Mouse (Mus musculus): ENCODE results near the gene Pecam1.
"Not testable (repeated sequence)": the region's sequence is repeated elsewhere in the genome, so short reads cannot be mapped to it uniquely, and the experiment has no call there.

Pecam1 gene

DNA sequence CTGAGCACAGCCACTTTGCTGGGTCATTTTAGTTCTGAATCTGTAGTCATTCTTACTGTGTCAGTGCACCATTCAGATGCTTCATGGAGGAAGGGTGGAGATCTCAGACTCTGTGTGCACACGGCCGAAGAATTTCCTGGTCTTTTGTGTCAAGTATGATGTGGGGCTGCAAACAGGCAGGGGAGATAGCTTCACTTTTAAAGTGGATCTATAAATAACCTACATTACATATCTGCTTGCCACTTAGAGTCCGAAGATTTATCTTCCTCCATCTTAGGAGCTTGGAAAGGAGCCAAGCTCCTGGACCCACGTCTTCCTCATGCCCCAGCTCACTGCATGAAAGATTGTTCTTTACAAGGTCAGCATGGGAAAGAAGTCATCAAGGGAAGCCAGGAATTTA, 19.7 kb downstream of the Pecam1 start:
- in situ Hi-C loops (cut with MboI, MseI) = no loop called here

DNA sequence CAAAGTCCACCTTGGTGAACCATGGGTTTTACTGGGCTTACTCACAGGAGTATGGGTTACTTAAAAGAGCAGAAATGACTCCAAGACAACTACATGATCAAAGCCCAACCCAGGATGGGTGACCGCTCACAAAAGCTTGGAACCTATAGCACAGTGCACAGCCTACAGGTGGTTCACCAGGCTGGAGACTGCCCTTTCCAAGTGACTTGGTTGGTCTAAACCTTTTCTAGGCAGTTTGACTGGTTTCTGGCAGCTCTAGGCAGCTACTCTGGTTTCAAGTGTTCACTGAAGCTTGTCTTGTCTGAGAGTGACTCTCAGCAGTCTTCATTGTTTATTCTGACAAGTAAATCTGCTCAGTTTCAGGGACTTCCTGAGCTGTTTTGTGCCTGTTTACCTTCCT, 20.8 kb downstream of the Pecam1 start:
- in situ Hi-C loops (cut with MboI, MseI) = no loop called here

DNA sequence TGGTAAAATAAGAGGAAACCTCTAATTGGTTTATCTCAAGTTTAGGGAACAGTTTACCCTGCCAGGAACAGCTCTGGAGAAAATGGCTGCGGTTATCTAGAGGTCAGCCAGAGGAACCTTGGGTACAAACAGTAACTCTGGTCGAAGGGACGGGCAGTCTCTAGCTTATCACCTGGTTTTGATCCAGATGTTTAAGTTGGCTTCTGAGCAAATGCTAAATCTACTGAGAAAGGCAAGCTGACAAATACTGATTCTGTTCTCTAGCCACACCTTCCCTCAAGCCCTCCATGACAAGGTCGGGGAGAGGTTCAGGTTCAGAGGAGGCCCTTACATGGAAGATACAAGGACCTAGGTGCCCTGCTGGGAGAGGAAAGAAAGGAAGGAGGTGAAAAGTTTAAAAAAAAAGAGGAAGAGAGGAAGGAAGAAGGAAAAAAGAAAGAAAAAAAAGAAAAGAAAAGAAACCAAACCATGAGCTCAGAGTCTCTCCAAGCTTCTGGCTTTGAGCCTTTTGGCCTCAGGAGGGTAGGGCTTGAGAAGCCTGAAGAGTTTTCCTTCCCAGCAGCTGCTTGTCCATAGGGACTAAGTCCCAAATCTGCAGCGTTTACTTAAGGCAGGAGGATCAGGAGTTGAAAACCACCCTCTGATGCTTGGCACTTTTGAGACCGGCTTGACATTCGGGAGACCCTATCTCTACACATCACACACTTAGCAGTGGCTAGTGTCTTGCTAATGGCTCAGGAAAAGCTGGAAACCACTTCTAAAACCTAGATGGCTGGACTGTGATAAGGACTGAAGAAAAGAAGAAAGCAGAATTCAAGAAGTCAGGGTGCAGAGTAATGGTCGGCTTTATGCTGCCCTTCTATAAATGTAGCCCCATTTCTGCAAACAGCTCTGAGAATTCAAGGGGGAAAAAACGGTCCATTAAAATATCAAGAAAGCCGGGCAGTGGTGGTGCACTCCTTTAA, 21.7 kb downstream of the Pecam1 start:
- in situ Hi-C loops (cut with MboI, MseI) = no loop called here

DNA sequence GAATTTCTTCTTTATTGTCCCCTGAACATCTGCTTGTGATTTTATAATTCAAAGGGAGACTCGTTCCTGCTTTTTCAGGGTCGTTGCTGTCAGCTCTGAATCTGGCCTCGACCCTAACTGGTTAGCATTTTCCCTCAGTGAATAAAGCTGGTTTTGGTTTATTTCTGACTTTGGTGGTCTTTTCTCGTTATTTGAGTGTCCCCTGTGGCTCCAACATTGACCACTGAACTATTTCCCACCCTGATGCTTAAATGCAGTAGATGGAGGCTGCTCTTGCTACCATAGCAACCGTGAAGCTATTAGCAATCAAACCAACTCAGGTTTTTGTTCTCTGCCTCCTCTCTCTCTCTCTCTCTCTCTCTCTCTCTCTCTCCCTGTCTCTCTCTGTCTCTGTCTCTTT, 22.5 kb downstream of the Pecam1 start:
- in situ Hi-C loops (cut with MboI, MseI) = no loop called here

DNA sequence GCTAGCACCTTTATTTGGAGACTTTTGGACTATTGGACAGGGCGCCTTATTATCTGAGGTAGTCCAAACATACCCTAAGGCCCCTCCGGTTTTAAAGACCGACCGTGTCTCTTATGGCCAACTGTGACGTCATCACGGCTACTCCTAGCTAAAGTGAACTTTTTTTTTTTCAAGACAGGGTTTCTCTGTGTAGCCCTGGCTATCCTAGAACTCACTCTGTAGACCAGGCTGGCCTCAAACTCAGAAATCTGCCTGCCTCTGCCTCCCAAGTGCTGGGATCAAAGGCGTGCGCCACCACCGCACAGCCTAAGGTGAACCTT, 25.6 kb downstream of the Pecam1 start:
- in situ Hi-C loops (cut with MboI, MseI) = not testable (repeated sequence)

DNA sequence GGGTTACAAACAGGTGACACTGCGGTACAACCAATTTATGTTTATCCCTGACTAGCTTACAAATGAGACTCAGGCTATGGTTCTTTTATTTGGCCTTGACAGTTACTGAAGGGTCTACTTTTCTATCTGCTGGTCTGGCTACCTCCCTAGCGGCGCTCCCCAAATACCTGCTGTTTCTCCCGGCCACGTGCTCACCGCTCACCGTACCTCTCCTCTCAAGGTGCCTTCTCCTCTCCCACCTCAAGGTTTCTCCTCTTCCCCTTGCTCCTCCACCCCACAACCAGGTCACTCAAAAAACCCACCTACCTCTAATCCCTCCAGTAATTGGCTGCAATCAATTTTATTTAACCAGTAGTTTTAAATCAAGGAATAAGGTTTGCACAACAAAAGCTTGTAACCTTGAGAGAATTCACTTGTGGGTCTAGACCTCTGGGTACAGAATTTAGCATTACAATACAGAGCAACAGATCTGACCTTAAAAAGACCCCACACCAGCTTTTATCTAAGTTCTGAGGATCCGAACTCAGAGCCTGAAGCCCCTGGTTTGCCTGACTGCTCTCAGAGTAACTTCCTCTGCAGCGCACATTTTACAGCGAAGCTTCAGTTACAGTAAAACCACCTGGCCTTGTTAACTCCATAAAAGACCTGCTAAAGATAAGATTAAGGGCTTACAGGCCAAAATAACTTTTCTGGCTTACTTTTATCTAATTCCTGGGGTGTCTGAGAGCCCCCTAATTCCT, 26.1 kb downstream of the Pecam1 start:
- in situ Hi-C loops (cut with MboI, MseI) = no loop called here

DNA sequence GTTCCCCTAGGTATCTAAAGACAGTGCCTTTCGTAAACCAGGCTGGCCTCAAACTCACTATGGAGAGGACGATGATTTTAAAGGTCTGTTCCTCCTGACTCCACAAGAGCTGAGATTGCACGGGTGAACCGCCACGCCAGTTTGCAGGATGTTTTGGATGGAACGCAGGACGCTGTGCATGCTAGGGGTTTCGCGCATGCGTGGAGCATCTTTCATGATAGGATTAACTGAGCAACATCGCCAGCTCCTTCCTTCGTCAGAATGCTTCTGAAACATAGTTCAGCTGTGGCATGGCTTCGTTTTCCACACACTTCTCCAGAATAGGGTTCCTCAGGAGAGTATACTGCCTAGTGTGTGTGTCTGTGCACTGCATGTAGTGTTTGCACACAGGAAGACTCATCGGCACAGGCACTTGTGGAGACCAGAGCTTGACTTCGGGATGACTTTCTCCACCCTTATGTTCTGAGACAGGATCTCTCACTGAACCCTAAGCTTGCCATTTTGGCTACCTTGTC, 26.8 kb downstream of the Pecam1 start:
- in situ Hi-C loops (cut with MboI, MseI) = no loop called here

DNA sequence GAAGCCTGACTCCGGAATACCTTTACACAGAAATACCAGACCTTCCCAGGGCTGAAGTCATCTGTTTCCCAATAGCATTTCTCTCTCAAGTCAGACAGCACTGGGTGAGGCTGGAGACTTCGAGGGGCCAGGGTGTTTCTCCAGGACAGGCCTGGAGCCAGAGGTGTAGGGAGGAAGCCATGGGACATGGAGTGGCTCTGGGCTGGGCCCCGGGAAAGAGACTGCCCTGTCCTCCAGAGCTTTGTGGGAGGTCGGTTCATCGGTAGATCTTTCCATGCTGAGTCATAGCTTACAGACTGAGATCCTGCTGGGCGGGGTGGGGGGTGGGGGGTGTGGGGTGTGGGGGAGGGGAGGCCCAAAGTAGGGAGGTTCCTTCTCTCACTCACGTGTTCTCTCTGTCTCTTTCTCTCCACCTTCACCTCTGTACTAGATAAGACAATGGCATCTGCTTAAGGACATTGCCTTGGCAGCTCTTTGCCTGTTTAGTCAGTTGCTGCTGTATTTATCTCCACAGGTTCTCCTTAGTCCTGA, 27.5 kb downstream of the Pecam1 start:
- in situ Hi-C loops (cut with MboI, MseI) = no loop called here

DNA sequence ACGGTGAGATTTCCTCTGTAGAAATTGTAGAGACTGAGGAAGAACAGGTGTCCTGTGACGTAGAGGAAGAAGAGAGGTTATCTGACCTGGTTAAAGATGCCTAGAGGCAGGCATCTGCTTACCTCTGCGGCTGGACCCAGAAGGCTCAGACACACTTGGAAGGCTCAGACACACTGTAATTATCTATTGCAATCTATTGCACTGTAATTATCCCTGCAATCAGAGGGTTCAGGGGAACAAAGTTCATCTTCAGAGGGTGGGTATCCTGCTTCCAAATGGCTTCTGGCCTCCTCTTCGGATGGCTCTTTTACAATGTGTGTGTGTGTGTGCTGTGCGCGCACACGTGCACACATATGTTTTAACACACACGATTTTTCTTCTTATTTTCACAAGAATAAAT, 30.0 kb downstream of the Pecam1 start:
- in situ Hi-C loops (cut with MboI, MseI) = no loop called here

DNA sequence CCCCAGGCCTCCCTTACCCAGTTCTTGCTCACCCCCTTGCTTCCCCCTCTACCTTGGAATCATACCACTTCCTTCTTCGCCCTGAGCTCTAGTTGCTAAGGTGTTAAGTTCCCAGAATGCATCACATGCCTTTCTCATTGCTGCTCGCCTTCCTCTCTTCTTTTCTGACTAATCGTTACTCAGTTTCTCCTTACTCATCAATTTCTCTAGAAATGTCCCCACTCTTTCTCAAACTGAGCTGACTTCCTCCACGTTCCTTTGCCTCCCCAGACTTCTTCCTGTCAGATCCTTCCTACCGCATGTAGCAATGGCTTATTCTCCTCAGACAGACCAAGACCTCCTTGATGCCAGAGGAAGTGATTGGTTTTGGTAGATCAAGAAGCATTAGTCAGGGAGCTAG, 33.9 kb downstream of the Pecam1 start:
- in situ Hi-C loops (cut with MboI, MseI) = no loop called here

DNA sequence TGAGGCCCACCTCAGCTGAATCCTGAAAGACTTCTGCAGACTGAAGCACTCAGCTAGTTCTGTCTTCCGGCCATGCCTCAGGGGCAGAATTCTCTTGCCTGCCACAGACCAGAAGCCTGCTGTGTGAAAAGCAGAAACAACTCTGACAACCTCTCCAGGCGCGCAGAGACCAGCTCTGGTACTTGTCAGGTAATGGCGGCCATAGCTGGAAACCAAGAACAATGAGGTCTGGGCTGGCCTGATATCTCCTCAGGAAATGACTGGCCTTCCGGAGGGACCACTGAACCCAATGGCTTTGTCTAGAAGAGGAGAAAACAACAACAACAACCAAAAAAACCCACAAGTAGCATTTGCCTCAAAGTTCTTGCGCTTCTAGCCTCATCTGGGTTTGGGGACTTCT, 35.4 kb downstream of the Pecam1 start:
- in situ Hi-C loops (cut with MboI, MseI) = no loop called here

DNA sequence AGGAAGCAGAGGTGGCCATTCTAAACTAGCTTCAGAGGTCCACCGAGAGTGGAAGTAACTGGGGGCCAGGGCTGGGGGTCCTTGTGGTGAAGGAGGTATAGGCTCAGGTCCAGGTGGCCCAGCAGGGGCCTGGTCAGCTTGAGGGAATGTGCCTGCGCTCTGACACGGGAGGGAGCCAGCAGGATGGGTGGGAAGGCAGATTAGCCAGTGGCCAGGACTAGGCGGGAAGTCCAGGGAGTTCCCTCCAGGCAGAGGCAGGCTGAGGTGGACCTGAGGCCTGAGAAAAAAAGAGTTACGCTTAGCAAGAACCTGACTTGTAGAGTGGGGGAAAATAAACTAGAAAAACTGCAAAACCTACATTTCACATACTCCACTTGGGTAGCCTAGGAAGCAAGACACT, 39.6 kb downstream of the Pecam1 start:
- in situ Hi-C loops (cut with MboI, MseI) = no loop called here

DNA sequence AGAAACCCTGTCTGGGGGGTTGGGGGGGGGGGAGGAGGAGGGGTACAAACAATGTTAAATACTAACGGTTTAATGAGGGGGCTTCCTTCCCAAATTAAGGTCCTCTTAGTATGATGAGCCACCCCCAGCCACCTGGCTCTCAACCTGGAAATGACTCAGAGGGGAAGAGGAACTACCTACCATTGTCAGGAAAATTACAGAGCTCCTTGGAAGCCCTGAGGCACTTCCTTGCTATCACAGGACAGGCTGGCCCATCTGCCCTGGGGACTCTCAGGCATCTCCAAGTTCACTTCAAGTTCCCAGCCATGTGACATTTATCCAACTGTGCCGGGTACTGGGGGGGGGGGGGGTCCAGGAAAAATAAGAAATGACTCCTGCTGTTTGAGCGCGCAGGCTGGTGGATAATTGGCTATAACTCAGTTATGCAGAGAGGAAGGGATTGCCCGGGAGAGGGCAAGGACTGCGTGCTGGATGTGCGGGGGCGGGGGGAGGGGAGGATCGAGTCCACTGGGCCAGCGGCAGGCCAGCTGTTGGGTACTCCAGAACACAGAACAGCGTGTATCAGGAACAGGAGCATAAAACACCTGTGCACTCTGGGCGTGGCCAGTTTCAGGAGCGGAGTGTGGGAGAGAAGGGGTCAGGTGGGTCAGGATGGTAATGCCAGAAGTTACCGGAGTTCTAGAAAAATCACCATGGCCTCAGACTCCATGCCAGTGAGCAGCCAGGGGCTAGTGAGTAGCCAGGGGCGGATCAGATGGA, 41.0 kb downstream of the Pecam1 start:
- in situ Hi-C loops (cut with MboI, MseI) = no loop called here

DNA sequence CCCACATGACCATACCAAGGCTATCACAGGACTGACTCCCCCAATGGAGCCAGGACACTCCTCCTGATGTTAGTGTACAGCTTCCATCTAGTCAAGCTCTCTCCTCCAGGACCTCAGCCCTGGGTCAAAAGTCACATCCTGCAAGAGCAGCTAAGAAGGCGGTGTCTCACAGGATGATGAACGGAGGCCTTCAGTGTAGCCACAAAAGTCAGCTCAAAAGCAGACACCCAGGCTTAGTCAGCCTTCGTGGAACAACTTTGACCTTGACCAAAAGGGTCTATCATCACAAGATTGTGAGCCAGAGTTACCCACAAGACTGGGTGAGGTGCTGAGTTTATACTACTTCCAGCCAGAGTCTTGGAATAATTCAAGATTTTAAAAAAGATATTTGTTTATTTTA, 42.6 kb downstream of the Pecam1 start:
- in situ Hi-C loops (cut with MboI, MseI) = no loop called here

DNA sequence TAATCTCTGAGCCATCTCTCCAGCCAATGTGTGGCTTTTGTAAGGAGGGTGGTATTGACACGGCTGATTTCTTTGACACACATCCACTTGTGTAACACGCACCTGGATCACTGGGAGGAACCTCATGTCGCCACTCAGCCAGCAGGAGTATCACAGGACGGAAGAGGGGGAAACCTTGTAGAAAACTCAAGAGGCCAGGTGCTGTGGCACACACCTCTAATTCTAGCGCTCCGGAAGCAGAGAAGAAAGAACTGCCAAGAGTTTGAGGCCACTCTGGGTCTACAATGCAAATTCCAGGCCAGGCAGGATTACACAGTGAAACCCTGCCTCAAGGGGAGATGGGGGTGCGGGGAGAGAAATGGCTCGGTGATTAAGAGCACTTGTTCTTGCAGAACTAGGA, 43.3 kb downstream of the Pecam1 start:
- in situ Hi-C loops (cut with MboI, MseI) = no loop called here

DNA sequence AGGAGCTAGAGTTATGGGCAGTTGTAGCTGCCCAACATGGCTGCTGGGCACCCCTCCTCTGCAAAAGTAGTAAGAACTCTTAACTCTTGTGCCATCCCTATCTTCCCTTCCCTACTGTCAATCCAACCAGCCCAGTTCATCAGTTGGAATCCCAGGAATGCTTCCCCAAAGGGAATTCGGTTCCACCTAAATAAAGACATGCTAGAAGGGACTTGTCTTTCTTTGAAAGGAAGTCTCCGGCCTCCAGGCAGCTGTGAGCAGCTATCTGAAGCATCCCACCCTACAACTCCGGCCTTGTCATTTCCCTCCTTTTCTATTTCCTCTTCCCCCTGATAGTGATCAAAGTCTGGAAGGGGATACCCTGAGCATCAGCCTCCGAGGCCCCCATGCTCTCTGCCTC, 44.2 kb downstream of the Pecam1 start:
- in situ Hi-C loops (cut with MboI, MseI) = no loop called here

DNA sequence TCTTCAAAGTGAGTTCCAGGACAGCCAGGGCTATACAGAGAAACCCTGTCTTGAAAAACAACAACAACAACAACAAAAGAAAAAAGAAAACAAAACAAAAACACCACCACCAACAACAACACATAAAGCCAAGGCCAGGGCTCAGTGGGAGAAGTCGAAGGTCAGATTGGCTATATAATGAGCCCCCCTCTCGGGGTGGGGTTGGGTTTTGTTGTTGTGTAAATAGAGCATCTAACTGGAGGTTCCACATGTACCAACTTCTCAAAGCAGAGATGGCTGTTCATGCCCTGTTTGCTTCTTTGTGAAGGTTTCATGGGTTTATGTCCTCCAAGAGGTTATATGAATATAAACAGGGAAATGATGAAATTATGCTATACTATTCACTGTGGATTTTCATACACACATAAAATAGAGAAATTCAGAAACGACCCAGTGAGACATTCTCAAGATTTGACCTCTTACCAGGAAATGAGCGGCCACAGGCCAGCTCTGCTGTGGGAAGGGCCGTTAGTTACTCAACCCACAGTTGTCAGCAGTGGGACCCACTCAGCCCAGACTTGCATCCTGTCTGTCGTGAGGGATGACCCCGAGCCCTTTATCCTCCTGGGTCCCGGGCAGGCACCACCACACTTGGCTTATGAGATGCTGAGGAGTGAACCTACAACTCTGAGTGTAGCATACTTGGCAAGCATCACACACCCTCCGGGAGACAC, 45.9 kb downstream of the Pecam1 start:
- in situ Hi-C loops (cut with MboI, MseI) = no loop called here

DNA sequence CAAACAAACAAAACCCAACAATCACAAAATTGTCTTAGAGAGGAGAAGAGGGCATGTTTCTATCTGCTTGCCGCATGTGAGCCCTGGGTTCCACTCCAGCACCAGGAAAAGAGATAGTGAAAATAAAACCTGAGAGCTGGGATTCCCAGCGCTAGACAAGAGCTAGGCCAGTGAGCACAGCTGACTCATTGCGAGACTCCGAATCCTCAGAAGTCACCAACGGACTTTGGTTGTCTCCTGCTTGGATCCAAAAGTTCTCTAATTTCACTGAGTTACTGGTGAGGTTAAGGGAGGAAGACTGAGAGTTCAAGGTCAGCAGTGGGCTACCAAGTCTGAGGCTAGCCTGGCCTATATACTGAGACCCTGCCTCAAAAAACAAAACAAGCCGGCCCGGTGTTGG, 46.5 kb downstream of the Pecam1 start:
- in situ Hi-C loops (cut with MboI, MseI) = no loop called here

DNA sequence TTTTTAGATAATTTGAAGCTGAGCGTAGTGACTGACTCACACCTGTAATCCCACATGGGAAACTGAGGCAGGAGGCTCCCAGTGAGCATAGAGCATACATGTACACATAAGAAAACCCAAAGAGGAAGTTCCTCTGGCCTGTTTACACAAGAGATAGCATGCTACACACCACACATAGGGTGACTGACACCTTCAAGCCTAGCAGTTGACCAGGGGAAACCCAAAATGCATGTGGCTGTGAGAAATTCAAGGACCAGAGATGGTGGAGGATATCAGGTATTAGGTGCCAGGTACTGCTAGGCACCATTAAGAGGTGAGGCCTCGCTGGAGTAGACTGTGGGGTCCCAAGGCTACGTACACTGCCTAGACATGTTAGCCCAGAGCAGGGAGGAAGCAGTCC, 47.8 kb downstream of the Pecam1 start:
- in situ Hi-C loops (cut with MboI, MseI) = no loop called here

DNA sequence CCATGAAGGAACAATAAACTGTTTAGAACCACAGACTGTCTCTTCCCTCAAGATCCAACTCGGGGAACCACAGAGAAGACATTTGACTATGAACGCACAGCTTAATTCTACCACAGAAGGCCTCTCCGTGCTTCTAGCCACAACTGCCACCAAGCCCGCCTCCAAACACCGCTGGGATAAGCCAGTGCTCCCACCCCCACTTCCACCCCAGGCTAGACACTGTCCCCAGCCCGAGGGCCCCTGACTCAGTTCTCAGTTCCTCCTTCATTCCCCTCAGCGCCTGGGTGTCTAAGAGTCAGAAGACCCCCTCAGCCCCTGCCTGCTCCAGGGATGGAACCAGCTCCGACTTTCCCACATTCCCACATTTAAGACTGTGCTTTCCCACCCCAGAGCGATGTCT, 48.8 kb downstream of the Pecam1 start:
- in situ Hi-C loops (cut with MboI, MseI) = no loop called here

DNA sequence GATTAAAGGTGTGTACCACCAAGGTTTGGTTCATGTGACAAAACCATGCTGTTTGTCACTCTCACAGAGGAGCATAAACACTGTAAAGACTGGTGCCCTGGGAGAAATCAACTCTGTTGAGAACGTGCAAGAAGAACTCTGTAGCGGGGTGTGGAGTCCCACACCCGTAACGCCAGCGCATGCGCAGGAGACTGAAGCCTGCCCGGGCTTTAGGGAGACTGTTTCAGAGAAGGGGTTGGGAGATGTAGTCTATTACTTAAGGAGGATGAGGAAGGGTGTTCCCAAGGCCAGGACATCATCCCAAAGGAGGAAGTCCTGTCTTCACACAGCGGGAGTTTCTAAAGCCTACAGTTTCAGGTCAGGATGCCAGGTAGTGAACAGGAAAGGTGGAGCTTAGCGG, 51.3 kb downstream of the Pecam1 start:
- in situ Hi-C loops (cut with MboI, MseI) = no loop called here
